Mouse (Mus musculus) midbrain, embryonic 14.5 days (tissue): ENCODE measurements around the gene Cldn12. TPM values are rescaled to one million over a fixed set of nuclear protein-coding genes. Genes with fewer than 3 reads are reported as not detected.

Experiments
- ATAC-seq: fragments of 200-750 bp; cut with Nextera tagmentation; 2 replicates; pipeline ENCODE4 v1.8.0; 2017; ENCODE audit warnings: moderate number of reproducible peaks, moderate library complexity; ENCODE audit not compliant: low FRiP score, low TSS enrichment
- DNase-seq: peaks from one replicate; pipeline ENCODE4 v3.0.0-alpha.2; 2015
- H3K27ac ChIP-seq: fragments of 300-500 bp; sonication (generic); replicated peaks from 2 replicates; pipeline ENCODE4 v1.5.1; 2014; ENCODE audit warnings: mild to moderate bottlenecking, low read depth, low read length, moderate library complexity
- H3K27me3 ChIP-seq: fragments of 300-500 bp; sonication (generic); 2 replicates; pipeline ENCODE4 v1.6.1; 2014; ENCODE audit warnings: low read length, control low read depth, mixed read lengths; ENCODE audit not compliant: control insufficient read depth, insufficient read depth
- H3K36me3 ChIP-seq: fragments of 300-500 bp; sonication (generic); 2 replicates; pipeline ENCODE4 v1.6.1; 2014; ENCODE audit warnings: low read length, control low read depth; ENCODE audit not compliant: control insufficient read depth, insufficient read depth
- H3K4me1 ChIP-seq: fragments of 300-500 bp; sonication (generic); 2 replicates; pipeline ENCODE4 v1.6.1; 2014; ENCODE audit warnings: mild to moderate bottlenecking, antibody characterized with exemption, low read length, control low read depth; ENCODE audit not compliant: control insufficient read depth, insufficient read depth
- H3K4me2 ChIP-seq: fragments of 300-500 bp; sonication (generic); 2 replicates; pipeline ENCODE4 v1.6.1; 2014; ENCODE audit warnings: mild to moderate bottlenecking, low read length, moderate library complexity
- H3K4me3 ChIP-seq: fragments of 300-500 bp; sonication (generic); replicated peaks from 2 replicates; pipeline ENCODE4 v1.5.1; 2014; ENCODE audit warnings: low read depth, low read length
- H3K9ac ChIP-seq: fragments of 300-500 bp; sonication (generic); replicated peaks from 2 replicates; pipeline ENCODE4 v1.6.1; 2014; ENCODE audit warnings: mild to moderate bottlenecking, low read length, moderate library complexity
- H3K9me3 ChIP-seq: fragments of 300-500 bp; sonication (generic); 2 replicates; pipeline ENCODE4 v1.6.1; 2016; ENCODE audit warnings: low read length, control low read depth, mixed read lengths; ENCODE audit not compliant: control insufficient read depth
- WGBS: fragments of 180-500 bp; shearing (Covaris S2); extraction: QIAGEN DNeasy Blood & Tissue Kit; methylation state at CpG from one replicate; pipeline ENCODE4 v1.1.7; 2014; 5-methylcytosine and 5-hydroxymethylcytosine counted together
- polyA plus RNA-seq: library from polyadenylated mRNA; unstranded; fragments of >200 nt; fragmentation: Nextera tagmentation; extraction: Ambion mirVana; gene quantifications from 2 replicates; pipeline ENCODE4 v1.2.1, GENCODE M21; 2014

The Cldn12 gene
- polyA plus RNA-seq, 1 experiment from 2014 or later: 19.1 TPM

- no peak overlapping the region for H3K27ac ChIP-seq
- H3K9ac ChIP-seq: no peak overlapping the region
- H3K4me3 ChIP-seq: no peak overlapping the region
- H3K36me3 ChIP-seq: peaks cover 18% of the 10 kb centered on the region
- no peak overlapping the region for H3K4me2 ChIP-seq
- no peaks in the 10 kb centered on the region for H3K9me3 ChIP-seq
- no peak for ATAC-seq
- 93% methylated on average over 1 of the region's 1 CpGs for WGBS
- no peak for DNase-seq
- H3K27me3 ChIP-seq: no peaks in the 10 kb centered on the region
- H3K4me1 ChIP-seq: no peaks in the 10 kb centered on the region
Observed at GRCm38 (mm10) chr5:5536131-5536530, 21.4 kb upstream of the Cldn12 start.

DNA sequence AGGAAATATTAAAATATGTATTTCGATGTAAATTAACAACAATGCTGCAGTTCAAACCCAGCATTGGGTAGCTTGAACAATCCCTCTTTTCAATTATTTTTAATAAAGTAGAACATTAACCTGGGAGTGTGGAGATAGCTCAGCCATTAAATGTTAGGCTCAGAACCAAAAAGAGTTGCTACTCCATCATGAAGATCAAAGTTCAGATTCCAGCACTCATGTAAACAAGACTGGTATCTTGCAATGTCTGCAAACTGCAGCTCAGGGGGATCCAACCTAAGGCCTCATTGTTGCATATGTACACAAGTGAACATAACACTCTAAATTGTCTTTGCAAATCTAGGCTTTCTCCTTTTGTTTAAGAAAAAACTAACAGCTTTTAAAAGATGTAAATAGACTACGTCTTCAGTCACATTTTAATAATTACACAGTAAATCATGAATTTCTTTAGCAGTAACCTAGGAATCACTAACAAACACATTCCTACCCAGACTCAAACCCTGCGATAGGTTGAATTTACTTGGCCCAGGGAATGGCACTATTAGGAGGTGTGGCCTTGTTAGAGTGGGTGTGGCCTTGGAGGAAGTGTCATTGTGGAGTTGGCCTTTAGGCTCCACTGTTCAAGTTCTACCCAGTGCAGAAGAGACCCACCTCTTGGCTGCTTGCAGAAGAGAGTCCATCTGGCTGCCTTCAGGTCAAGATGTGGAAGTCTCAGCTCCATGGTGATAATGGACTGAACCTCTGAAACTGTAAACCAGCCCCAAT is 19.1 kb upstream of the Cldn12 start:
- Histone ChIP-seq H3K36me3 (peaks cover 7% of the 10 kb centered on the region), H3K4me1 (no peaks in the 10 kb centered on the region), H3K4me3 (no peak overlapping the region), H3K27me3 (no peaks in the 10 kb centered on the region), H3K9me3 (no peaks in the 10 kb centered on the region), H3K4me2 (no peak overlapping the region), H3K9ac (no peak overlapping the region), H3K27ac (no peak overlapping the region)
- ATAC-seq: no peak
- WGBS: 93% methylated on average over 3 of the region's 3 CpGs
- no peak for DNase-seq

GRCm38 (mm10) chr5:5515411-5515810 is 653 bp upstream of the Cldn12 start:
- 78% methylated on average over 5 of the region's 5 CpGs for WGBS
- H3K27me3 ChIP-seq: no peaks in the 10 kb centered on the region
- peak overlapping the region; percentile 76 for H3K4me2 ChIP-seq
- H3K4me1 ChIP-seq: 0 out of 2 replicates have a peak, but pooled peaks cover 5% of the 10 kb centered on the region
- no peaks in the 10 kb centered on the region for H3K36me3 ChIP-seq
- no peak for DNase-seq
- H3K9ac ChIP-seq: no peak overlapping the region
- no peak overlapping the region for H3K27ac ChIP-seq
- H3K9me3 ChIP-seq: no peaks in the 10 kb centered on the region
- ATAC-seq: no peak
- H3K4me3 ChIP-seq: peak overlapping the region; percentile 77; the same call in 1 of the 2 replicates

GRCm38 (mm10) chr5:5511401-5511800 is 3.4 kb downstream of the Cldn12 start:
- DNase-seq: no peak
- Histone ChIP-seq H3K9ac (no peak overlapping the region), H3K27ac (no peak overlapping the region), H3K4me2 (no peak overlapping the region), H3K9me3 (no peaks in the 10 kb centered on the region), H3K36me3 (0 out of 2 replicates have a peak, but pooled peaks cover 3% of the 10 kb centered on the region), H3K4me3 (no peak overlapping the region), H3K4me1 (0 out of 2 replicates have a peak, but pooled peaks cover 10% of the 10 kb centered on the region), H3K27me3 (no peaks in the 10 kb centered on the region)
- 83% methylated on average over 3 of the region's 3 CpGs for WGBS
- no peak for ATAC-seq

DNA sequence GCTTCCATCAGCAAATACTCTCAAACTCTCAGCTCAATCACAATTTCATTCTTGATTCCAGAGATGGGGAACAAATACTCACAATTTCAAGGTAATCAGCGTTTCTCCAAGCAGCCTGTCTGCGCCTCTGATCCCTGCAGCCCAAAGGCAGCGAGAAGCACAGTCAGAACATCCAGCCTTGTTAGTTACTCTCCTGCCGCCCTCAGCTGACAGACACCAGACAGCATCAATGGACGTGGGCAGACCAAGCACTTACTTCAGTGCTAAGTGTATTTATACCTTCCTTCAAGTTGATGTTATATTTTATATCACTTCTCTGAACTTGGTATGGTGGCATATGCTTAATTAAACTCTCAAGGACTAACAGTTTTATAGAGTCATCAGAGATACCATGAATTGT is 3.8 kb downstream of the Cldn12 start:
- H3K4me1 ChIP-seq: 0 out of 2 replicates have a peak, but pooled peaks cover 10% of the 10 kb centered on the region
- no peak overlapping the region for H3K4me3 ChIP-seq
- H3K27me3 ChIP-seq: no peaks in the 10 kb centered on the region
- no peak overlapping the region for H3K4me2 ChIP-seq
- H3K36me3 ChIP-seq: 0 out of 2 replicates have a peak, but pooled peaks cover 3% of the 10 kb centered on the region
- 71% methylated on average over 5 of the region's 5 CpGs for WGBS
- no peaks in the 10 kb centered on the region for H3K9me3 ChIP-seq
- ATAC-seq: no peak
- no peak overlapping the region for H3K27ac ChIP-seq
- DNase-seq: no peak
- no peak overlapping the region for H3K9ac ChIP-seq

- Histone ChIP-seq H3K9ac (no peak overlapping the region), H3K36me3 (0 out of 2 replicates have a peak, but pooled peaks cover 3% of the 10 kb centered on the region), H3K4me3 (no peak overlapping the region), H3K27me3 (no peaks in the 10 kb centered on the region), H3K4me1 (0 out of 2 replicates have a peak, but pooled peaks cover 10% of the 10 kb centered on the region), H3K4me2 (no peak overlapping the region), H3K9me3 (no peaks in the 10 kb centered on the region), H3K27ac (no peak overlapping the region)
- DNase-seq: no peak
- WGBS: 62% methylated on average over 10 of the region's 10 CpGs
- no peak for ATAC-seq
Observed at GRCm38 (mm10) chr5:5510304-5510887, 4.4 kb downstream of the Cldn12 start.

DNA sequence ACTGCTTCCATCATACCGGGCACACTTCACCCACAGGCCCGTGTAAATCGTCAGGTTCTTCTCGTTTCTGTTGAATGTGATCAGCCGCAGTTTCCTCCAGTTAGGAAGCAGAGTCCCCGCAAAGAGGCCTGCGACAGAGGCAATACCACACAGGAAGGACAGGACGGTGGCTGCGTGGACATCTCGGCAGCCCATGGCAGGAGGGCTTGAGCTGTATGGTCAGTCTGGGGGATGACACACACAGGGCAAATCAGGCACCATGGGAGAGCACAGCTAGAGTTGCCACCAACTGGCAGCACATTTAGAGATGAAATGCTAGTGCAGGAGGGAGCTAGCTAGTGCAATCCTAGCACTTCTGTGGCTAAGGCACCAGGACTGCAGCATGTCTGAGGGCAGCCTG is 6.5 kb downstream of the Cldn12 start:
- 0 out of 2 replicates have a peak, but pooled peaks cover 4% of the 10 kb centered on the region for H3K4me1 ChIP-seq
- DNase-seq: no peak
- H3K9ac ChIP-seq: no peak overlapping the region
- H3K27ac ChIP-seq: 0 out of 2 replicates have a peak overlapping the region, but pooled peaks have one; percentile 26
- ATAC-seq: 0 out of 2 replicates have a peak, but pooled peaks have one; percentile 9
- no peaks in the 10 kb centered on the region for H3K27me3 ChIP-seq
- 73% methylated on average over 10 of the region's 10 CpGs for WGBS
- no peak overlapping the region for H3K4me3 ChIP-seq
- no peaks in the 10 kb centered on the region for H3K9me3 ChIP-seq
- peak overlapping the region; percentile 31 for H3K4me2 ChIP-seq
- H3K36me3 ChIP-seq: peaks cover 6% of the 10 kb centered on the region; the same call in 1 of the 2 replicates

DNA sequence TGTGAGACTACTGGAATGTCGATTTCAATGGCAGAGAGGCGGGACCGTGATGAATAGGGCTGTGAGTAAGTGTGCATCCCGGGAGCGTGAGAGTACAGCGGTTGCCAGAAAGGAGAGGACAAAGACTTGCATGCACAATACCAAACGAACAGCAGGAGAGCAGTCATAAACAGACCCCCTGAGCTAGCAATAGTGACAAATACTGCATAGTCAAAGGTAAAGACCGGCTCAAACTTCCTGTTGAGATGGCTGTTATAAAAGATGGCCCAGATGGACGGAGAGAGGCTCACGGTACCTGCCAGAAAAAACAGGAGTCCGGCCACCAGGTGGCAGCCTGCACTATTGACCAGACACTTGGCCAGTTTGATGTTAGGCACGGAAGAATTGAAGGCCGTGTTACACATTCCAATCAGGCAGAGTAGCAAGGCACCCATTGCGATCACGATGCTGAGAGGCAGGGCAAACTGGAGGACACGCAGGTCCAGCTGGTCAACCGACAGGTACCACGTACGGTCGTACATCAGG is 7.0 kb downstream of the Cldn12 start:
- ATAC-seq: peak; percentile 82
- Histone ChIP-seq H3K4me3 (no peak overlapping the region), H3K9ac (no peak overlapping the region; the same call in 1 of the 2 replicates), H3K4me2 (peak overlapping the region; percentile 31), H3K36me3 (peaks cover 6% of the 10 kb centered on the region; the same call in 1 of the 2 replicates), H3K9me3 (no peaks in the 10 kb centered on the region), H3K27ac (0 out of 2 replicates have a peak overlapping the region, but pooled peaks have one; percentile 26), H3K4me1 (0 out of 2 replicates have a peak, but pooled peaks cover 4% of the 10 kb centered on the region), H3K27me3 (no peaks in the 10 kb centered on the region)
- peak; percentile 86 for DNase-seq
- 30% methylated on average over 20 of the region's 20 CpGs for WGBS
